Mouse (Mus musculus) retina, embryonic 14.5 days (tissue): ENCODE measurements at regions not wholly inside any gene's neighbourhood (a gene's known extent, or its start where the extent isn't known, plus 50 kb on each side); places are given as distances from the start of the nearest gene placed in this dataset.
A peak's percentile ranks its signal among the peaks of the same experiment; 100 is the strongest.

Experiments used
- DNase-seq: peaks from one replicate; pipeline ENCODE4 v3.0.0-alpha.2; 2015; ENCODE audit warnings: low spot score

DNA sequence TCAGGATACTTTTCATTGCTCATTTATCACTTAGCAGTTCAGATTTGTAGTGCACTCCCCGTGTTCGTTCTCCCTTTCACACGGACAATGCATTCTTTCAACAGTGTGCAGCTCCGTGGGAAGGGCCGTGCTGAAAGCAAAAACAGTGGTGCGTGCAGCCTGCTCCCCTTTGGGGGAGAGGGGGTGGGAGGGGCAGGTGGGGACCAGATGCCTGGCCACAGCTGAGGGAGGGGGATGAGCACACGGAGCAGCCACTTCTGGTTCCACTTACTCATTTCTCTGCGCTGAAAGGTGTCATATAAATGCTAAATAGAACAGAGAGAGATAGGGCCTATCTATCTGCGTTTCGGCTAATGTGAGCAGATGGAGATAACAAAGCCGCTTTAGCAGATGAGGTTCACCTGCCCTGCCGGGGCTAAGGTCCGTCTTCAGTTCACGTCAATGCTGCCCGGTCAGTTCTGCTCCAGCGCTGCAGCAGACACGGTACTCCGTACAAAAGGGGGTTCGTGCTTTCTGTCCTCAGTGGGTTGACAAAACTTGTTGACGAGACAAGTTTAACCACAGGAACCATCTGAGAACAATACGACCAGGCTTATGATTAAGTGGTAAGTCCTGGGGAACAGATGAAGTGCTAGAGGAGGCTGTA lies 245.9 kb downstream of the Gm10260 start:
- no peak for DNase-seq

DNA sequence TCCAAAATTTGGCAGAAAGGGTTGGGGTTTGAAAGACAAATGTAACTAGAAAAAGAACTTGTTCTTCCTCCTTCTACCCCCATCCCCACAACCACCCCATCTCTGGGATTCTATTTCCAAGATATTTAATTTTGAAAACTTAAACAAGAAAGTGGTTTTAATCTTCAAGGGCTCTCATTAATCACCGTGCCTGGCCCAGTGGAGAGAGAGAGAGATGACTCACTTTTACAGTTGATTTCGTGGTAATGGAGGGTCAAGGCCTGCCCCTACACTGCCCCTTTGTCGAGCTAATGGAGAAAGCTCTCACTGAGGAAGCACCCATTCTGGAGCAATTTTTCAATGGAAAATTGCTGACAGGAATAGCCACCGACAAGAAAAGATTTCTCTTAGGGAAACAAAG lies 247.9 kb downstream of the Gm10260 start:
- DNase-seq, result no peak

DNA sequence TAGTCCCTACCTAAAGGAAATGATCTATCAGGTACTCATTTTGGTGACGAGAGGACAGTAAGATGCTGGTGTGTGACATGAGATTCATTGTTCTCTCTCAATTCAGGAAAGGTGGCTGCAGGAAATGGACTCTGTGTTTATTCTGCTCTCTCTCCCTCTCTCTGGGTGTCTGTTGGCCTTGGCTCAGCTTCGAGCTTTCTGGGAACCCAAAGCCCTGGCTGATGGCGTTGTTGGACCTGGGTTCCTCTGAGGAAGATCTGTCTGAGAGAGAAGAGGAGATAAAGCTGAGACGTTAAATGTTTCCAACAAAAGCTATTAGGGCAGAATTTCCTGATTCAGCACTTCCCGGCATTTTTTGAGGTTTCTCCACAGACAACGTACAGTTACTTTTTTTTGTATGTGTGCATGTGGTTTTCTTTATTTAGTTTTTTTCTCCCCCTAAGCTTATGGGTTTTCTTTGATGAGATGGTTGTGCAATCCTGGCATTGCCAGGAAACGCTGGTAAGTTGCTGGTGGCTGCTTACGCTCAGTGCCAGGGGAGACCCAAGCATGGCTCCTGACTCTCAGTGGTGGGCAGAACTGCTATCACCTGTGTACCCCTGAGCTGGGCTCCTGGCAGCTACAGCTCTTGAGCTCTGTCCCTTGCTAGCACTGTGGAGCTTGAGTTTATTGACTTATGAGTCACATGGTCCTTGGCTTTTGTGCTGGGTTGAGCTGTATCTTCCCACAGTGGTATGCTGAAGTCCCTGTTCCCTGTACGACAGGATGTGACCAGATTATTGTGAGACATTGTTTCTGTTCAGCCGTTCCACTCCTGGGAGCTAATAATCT lies 249.8 kb downstream of the Gm10260 start:
- DNase-seq, result no peak

DNA sequence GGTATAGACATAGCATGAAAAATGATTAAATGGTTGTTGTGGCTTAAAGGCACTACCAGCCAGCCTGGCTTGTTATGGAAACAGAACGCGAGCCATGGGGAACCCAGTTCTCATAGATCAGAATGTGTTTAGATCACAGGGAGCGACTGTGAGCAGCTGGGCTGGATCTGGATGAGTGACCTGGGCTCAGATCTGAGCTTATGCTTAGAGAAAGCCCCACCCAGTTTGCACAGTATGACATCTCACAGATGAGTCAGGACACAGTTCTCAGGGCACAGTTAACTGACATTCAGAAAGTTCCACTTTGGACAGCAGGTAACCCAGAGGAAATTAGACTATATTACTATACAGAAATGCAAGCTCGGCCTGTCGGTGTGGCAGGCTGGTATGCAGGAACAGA lies 255.5 kb downstream of the Gm10260 start:
- no peak for DNase-seq

DNA sequence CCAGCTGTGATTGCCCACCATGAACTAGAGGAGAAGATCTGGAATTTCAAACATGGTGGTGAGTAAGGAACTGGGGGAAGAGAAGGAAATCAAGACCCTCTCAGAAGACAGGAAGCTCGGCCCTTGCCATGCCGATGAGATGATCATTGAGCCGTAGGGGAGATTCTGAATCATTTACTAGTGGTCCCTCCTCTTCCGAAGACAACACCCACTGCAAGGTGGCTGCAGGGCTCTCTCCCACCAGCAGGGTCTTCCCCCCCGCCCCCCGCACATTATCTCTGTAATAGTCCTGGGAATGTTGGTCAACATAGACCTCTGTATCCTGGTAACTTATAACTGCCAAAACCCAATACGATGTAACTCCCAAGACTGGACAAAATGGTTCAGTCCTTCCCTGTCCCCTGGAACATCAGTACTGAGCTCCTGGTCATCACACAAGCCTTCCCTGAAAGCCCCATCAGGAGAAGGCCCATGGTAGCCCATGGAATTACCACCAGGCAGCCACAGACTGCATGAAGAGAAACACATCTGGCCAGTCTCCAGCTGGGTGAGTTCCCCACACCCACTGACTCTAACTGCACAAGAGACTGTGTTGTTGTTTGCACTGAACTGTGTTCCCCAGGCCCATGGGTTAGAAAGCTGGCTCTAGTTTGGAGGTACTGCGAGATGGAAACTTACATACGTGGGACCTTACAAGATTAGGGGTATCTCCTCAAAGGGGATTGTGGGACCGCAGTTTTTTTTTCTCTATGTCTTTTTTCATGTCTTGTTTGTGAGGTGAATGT lies 256.3 kb downstream of the Gm10260 start:
- DNase-seq, result no peak

DNA sequence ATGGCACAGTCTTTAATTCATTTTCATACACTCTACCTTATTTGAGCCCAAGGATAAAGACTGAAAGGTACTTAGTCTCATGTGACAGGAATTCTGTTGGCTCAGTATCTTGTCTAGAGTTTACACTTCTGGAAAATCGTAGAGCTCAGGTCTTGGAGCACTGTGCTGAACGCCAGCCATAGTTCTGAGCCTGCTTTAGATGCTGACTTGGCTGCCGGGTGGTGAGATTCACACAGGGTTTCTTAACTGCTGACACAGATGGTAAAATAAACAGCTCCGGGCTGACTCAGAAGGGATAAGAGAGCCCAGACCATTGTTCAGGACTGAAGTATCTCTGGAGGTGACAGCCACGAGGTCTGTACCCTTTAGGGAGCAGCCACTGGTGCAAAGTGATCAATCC lies 257.0 kb downstream of the Gm10260 start:
- DNase-seq, result no peak

DNA sequence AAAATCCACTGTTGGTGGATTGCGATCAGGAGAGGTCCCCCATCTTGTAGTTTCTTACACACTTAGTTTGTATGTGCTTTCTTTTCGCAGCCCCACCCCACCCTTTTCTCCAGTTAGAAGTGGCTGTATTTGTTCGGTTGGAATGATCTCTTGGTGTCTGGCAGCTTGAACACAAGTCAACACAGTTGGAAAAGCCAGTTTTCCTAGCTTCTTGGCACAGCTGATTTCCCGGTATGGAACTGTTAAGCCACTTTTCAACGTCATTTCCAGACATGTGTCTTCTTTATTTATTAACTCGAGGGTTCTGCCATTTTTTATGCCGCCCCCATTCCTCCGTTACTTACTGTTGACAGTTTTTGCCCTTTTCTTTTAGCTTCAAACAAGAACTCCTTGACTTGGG lies 259.2 kb downstream of the Enc1 start:
- no peak for DNase-seq

DNA sequence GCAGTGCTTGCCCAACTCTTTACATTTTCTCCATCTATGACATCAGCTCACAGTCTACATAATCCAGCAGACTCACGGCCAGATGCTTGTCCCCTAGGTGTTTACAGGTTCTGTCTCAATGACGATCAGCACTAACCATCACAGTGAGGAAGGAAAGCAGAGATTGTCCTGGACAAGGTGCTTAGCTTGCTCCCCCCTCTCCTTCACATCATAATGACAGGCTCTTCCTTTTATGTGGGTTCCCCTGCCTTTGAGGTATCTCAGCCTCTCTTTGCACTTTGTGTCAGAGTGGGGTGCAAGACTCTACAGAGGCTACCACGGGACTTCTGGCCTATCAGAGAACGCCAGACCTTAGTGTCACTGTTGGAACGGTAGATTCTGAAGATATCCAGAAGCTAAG lies 258.1 kb downstream of the Enc1 start:
- no peak for DNase-seq

DNA sequence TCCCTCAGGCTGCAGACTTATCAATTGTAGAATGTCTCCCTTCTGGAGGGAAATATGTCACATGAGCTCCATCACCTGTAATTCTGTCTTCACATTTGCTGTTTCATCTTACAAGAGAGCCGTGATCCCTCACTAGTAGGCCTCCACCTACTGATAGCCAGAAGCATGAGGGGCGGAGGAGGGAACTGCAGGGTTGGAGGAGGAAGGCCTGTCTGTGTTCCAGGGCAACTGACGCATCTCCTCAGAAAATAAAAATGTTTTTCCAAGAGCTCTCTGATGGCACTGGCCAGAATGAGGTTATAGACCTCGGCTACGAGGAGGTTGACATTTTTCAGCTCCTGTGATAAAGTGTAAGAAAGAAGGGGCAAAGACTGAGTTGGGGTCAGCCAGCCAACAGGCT lies 257.0 kb downstream of the Enc1 start:
- no peak for DNase-seq

DNA sequence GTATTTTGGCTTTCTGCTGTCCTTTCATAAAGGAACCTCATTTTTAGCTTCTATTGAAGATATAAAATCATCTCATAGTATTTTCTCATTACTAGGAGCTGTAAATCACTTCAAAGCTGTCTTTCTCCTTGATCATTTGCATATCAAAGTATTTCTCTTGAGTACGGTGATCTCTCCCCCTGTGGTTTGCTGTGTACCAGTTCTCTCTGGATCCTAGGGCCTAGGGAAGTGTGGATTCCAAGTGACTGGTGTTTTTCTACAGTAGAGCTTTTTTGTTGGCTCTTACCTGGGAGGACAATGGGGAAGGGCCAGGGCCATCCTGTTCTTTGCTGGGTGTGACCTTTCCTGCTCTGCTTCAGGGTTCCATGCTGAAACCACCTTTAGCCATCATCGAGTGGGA lies 253.9 kb downstream of the Enc1 start:
- DNase-seq, result no peak

DNA sequence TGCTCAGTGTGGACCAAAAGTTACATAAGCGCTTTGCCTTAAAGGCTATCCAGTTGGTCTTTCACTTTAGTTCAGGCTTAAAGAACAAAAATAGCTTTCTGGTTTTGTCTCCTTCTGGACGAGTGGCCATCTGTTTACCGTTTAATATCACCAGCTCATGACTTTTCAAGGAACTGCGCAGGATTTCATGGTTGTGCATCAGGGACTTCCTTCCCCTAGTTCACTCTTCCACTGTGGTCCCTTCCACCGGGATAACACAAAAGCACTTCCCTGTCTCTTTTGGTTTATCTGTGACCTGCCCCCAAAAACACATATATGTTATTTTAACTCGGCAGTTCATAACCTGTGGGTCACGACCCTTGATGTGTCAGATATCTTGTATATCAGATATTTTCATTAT lies 252.9 kb downstream of the Enc1 start:
- DNase-seq, result no peak

DNA sequence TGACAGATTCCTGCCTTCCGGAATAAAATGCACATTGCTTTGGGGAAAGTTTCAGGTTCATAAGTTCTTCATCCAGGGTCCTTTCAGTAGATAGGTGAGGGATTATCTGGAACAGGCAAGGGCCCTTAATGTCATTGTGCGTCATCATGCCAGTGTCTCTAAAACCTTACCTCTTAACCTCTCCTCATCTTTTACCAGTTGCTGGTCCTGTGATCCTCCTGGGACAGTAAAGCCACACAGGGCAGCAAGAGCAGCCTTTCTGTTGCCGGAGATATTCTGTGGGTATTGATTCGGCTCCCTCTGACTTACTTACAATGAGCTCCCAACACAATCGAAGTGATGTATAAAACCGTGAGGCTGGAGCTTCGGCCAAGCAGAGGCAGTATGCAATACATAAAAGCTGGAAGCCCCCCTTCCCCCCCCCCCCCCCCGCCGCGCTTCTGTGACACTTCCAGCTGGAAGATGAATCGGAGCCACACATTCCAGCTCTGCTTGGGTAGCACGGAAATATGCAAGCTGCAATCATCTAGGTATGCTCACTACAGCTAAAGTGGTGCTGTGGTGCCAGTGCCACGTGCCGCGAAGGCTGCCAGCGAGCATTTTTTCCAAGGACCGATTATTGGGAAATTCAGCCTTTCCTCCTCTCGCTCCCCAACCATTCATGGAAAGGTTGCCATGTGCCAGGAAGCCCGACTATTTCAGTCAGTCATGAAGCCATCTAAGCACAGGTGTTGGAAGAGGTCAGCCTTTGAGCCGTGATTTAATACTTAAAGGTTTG lies 252.2 kb downstream of the Enc1 start:
- no peak for DNase-seq

DNA sequence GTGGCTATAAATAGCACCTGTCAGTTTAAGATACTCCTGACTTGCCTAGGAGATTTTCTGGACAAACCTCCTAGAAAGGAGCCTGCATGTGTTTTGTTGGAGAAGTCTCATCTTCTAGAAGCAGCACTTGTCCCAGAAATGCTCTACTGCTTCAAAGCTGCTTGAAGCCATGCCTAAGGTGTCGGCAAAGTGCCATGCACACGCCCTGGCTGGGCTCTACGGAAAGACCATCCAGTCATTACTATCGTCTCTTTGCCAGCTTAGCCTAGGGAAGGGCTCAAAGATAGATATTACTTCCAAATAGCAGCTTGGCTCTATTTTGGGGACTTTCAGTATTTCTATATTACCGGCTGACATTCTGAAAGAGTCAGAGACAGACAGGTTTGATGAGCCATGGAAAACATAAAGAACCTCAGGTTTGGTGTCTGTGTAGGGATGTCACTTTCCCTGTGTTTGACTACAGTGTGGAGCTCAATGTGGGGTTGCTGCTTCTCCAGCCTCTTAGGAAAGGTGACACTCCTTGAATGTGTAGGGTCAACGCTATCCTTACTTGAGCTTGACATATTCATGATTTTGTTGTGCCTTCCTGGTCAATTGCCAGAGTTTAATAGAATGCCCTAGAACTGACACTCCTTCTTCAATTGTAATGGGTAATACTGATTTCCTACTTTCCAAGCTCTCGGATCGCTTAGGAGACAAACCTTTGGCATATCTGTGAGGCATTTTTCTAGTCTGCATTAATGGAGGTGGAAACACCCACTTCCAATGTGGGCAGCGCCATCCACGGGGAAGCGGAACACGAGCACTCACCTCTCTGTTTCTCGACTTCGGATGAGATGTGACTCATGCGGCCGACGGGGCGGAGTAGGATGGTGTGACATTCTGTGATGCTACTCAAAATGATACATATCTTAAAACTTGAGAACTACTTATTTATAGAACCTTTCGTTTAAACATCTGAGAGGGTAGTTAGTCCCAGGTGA lies 251.3 kb downstream of the Enc1 start:
- DNase-seq, result no peak

DNA sequence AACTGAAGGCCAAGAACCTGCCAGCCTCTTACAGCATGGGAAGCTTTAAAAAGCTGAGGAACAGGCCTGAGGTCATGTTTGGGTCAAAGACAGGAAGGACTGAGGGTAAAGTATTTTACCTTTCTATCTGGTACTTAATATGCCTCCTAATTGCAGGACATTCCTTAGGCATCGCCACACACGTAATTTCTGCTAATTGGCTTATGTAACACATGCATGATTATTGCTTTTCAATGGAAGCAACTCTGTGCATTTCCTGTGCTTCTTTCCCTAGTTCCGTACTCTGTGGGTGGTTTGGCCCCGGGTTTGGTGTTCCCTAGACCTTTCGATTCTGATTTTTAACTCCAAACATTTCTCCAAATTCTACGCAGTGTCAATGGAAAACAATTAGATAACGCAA lies 249.2 kb downstream of the Enc1 start:
- DNase-seq, result peak; percentile 54

DNA sequence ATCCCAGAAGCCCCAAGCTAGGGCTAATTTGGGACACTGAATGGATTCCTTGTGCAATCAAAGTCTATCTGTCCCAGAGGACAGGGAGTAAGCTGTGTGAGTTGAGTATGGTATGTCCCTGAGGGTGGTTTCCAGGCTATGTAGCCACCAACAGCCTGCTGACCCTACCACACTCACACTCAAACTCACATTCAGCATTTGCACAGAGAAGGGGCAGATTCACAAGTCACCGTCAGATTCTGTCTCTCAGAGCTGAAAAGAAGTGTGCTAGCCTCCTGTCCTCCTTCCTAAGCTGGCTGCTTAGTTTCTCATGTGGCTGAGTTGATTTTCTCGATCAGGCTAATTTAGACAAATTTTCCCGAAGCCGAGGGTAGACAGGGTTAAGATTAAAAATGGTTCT lies 248.8 kb downstream of the Enc1 start:
- DNase-seq, result peak; percentile 62

DNA sequence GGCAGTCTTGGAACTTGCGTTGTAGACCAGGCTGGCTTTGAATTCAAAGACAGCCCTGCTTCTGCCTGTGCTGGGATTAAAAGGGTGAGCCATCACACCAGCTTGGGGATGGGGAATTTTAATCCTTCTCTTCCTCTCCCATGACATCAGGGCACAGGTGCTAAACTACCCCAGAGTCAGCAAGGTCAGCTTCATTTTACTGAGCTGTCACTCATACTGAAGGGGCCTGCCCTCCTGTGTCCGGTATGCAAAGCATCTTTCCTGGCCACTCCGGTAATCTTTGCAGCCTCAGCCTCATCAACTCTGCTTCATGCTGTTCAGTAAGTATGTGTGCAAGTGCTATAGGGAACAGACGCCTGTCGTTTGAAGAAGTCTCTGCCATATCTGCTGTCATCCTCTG lies 248.1 kb downstream of the Enc1 start:
- peak; percentile 51 for DNase-seq

DNA sequence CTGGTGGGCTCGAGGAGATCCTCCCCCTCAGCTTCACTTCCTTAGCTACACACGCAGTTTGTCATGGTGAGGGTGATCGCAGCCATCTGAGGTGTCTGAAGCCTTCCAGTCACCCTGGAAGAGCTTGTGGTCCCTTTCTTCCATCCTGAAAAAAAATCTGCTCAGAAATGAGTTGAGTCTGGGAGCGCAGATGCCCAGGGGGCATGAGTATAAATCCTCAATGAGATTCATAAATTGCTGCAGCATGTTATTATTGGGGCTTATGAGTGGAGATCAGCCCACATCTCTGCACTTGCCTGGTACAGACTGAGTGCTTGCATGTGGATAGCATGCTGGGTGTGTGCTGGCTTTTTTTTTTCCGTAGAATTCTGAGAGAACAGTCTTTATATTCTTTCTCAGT lies 247.6 kb downstream of the Enc1 start:
- DNase-seq, result peak; percentile 7

DNA sequence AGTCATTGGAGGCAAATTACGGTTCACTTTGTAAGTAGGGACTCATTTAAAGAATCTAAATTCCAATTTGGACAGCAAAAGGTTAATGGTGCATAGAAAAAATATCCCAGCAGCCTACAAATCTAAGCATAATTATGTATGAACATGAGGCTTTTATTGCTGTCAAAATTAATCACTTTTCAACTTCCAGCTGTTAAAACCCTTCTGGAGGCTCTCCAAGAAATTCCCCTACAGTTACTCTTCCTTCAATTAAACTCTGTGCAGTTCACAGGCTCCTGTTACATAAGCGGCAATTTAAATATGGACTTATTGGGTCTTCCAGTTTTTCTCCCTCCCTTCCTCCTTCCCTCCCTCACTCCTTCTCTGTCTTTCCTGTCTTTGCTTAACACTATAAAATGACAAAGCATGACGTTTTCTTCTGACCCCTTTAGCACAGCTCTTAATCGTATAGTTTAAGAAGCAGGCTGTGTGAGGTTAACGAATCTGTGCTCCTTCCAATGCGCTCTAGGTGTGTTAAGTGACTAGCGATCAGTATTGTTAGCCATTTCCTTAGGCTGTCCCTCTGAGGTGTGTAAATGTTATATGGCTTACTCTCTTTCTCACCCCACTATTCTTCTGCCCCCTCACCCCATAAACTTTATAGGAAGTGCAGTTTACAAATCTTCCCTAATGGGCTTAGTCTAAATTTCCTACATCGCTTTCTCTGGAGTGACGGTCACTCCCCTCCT lies 247.0 kb downstream of the Enc1 start:
- peak; percentile 62 for DNase-seq

DNA sequence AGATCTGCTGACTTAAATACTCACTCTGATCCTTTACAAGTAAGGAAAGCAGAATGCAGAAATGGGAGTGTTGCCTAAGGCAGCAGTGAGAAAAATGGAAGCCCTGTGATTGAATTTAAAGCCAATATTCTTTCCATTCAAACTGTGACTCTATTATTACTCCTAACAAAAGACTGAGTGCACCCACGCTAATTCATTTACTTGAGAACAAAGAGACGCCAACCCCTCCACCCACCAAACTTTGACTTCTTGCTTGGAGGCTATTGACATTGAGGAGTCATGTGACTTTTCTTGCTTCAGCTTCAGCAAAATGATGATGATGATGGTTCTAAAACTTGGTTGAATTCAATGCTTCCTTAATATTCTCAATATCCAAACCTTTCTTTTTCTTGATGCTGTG lies 245.6 kb downstream of the Enc1 start:
- DNase-seq, result no peak

DNA sequence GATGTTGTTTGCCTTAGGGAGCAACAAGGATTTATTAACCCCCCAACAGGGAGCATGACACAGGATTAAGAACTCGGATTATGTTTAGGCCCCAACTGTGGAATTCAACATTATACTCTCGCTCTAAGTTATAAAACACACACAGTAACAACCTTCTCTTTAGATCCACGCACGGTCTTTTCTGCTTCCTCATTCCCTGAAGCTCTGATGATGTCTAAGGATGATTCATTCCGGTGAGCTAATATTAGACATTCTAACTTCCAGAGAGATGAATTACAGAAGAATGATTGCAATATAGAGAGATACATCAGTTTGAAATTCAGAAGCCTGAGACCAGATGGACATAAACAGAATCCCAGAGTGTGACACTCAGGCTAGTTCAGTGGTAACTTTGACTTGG lies 245.0 kb downstream of the Enc1 start:
- DNase-seq, result no peak
